Mouse (Mus musculus): Measurements from ENCODE around the gene Cfdp1. TPM values are rescaled to one million over a fixed set of nuclear protein-coding genes. Genes with fewer than 3 reads are reported as not detected.

Gene Cfdp1
- polyA plus RNA-seq, 1 experiment, result 5.8 TPM

DNA sequence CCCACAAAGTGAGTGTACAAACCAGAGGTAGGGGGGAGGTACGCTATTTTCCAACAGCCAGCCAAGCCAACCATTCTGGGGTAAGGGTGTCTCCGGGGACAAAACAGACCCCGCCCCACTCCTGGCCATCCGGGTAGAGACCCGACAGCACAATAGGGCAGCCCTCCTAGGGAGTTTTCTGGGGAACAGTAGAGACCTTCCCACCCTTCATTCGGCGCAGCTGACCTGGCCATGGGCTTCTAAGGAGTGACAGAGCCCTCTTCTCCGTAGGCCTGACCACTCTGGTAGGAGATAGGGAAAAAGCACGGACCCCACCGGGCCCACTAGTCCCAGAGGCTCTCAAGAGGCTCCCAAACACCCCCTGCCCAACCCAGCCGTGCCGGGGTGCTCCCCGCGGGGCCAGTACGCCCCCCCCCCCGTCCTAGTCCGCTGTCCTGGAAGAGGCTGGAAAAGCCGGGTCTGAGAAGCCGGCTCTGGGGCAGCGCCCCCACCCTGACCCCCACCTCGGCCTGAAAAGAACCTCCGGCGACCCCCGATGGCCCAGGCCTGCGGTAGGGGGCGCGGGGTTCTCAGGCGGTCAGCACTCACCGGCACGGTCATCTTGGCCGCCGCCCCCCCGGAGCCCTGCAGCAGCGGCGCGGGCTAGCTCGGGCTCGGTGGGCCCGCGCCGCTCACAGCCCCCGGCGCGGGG is 110.8 kb downstream of the Cfdp1 start:
- TF ChIP-seq CTCF (IDR thresholded peaks at IDR 0.05; ENCODE audit: borderline replicate concordance, control insufficient read depth, extremely low read depth, insufficient read depth, low read length, poor library complexity) (0 out of 2 replicates have a peak, but pooled peaks have one; percentile 8), POLR2A (IDR thresholded peaks at IDR 0.05; ENCODE audit: control insufficient read depth, extremely low read depth, insufficient read depth, low read length, poor library complexity) (no peak)
- no peak for DNase-seq

GRCm38 (mm10) chr8:111742261-111743037 is 111.6 kb downstream of the Cfdp1 start:
- WGBS, result 57% methylated on average over 11 of the region's 11 CpGs
- Histone ChIP-seq H3K27me3 (ENCODE audit: control insufficient read depth, insufficient read depth, low read length) (peaks cover 23% of the 10 kb centered on the region), H3K36me3 (ENCODE audit: control insufficient read depth, insufficient read depth, low read length) (no peaks in the 10 kb centered on the region), H3K27ac (ENCODE audit: control insufficient read depth, insufficient read depth, low read length) (no peak overlapping the region), H3K4me3 (ENCODE audit: control insufficient read depth, insufficient read depth, low read length) (no peak overlapping the region), H3K4me1 (replicated peaks; ENCODE audit: control insufficient read depth, insufficient read depth, low read length) (no peaks in the 10 kb centered on the region)
- DNase-seq, result no peak
- TF ChIP-seq POLR2A (IDR thresholded peaks at IDR 0.05; ENCODE audit: control insufficient read depth, extremely low read depth, insufficient read depth, low read length, poor library complexity), result no peak
- TF ChIP-seq CTCF (IDR thresholded peaks at IDR 0.05; ENCODE audit: borderline replicate concordance, control insufficient read depth, extremely low read depth, insufficient read depth, low read length, poor library complexity), result no peak

More for the DNA sequence above, 110.8 kb downstream of the Cfdp1 start:
- peaks cover 23% of the 10 kb centered on the region for H3K27me3 ChIP-seq (ENCODE audit: control insufficient read depth, insufficient read depth, low read length)
- no peak overlapping the region; the same call in 1 of the 2 replicates for H3K4me3 ChIP-seq (ENCODE audit: control insufficient read depth, insufficient read depth, low read length)
- H3K27ac ChIP-seq (ENCODE audit: control insufficient read depth, insufficient read depth, low read length), result no peak overlapping the region
- WGBS, result 7% methylated on average over 43 of the region's 44 CpGs
- H3K4me1 ChIP-seq (replicated peaks; ENCODE audit: control insufficient read depth, insufficient read depth, low read length), result no peaks in the 10 kb centered on the region
- no peaks in the 10 kb centered on the region for H3K36me3 ChIP-seq (ENCODE audit: control insufficient read depth, insufficient read depth, low read length)

GRCm38 (mm10) chr8:111741556-111741955 is 112.5 kb downstream of the Cfdp1 start:
- WGBS, result 30% methylated on average over 6 of the region's 6 CpGs
- Histone ChIP-seq H3K4me1 (replicated peaks; ENCODE audit: control insufficient read depth, insufficient read depth, low read length) (no peaks in the 10 kb centered on the region), H3K27me3 (ENCODE audit: control insufficient read depth, insufficient read depth, low read length) (peaks cover 23% of the 10 kb centered on the region), H3K27ac (ENCODE audit: control insufficient read depth, insufficient read depth, low read length) (no peak overlapping the region), H3K36me3 (ENCODE audit: control insufficient read depth, insufficient read depth, low read length) (no peaks in the 10 kb centered on the region), H3K4me3 (ENCODE audit: control insufficient read depth, insufficient read depth, low read length) (no peak overlapping the region)
- no peak for TF ChIP-seq POLR2A (IDR thresholded peaks at IDR 0.05; ENCODE audit: control insufficient read depth, extremely low read depth, insufficient read depth, low read length, poor library complexity)
- TF ChIP-seq CTCF (IDR thresholded peaks at IDR 0.05; ENCODE audit: borderline replicate concordance, control insufficient read depth, extremely low read depth, insufficient read depth, low read length, poor library complexity), result no peak
- DNase-seq, result no peak

DNA sequence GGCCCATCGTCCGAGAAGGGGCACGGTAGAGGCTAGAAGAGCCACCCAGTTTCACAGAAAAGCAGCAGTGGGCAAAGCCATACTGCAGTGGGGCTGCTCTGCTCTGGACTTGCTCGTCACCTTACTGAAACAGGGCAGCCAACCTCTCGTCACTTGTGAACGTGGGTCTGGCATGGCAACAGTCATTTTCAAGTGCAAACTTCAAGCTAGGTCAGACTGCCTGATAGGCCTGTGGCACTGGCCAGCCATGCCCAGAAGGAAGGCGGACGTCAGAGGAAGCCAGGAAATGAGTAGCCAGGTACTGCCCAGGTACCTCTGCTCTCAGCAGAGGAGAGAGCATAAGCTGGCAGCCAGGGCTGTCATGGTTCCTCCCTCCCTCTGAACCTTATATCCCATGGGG is 113.1 kb downstream of the Cfdp1 start:
- H3K27ac ChIP-seq (ENCODE audit: control insufficient read depth, insufficient read depth, low read length), result no peak overlapping the region
- no peaks in the 10 kb centered on the region for H3K36me3 ChIP-seq (ENCODE audit: control insufficient read depth, insufficient read depth, low read length)
- 84% methylated on average over 8 of the region's 8 CpGs for WGBS
- no peak for DNase-seq
- H3K4me3 ChIP-seq (ENCODE audit: control insufficient read depth, insufficient read depth, low read length), result no peak overlapping the region
- peaks cover 20% of the 10 kb centered on the region for H3K27me3 ChIP-seq (ENCODE audit: control insufficient read depth, insufficient read depth, low read length)
- no peak for TF ChIP-seq POLR2A (IDR thresholded peaks at IDR 0.05; ENCODE audit: control insufficient read depth, extremely low read depth, insufficient read depth, low read length, poor library complexity)
- TF ChIP-seq CTCF (IDR thresholded peaks at IDR 0.05; ENCODE audit: borderline replicate concordance, control insufficient read depth, extremely low read depth, insufficient read depth, low read length, poor library complexity), result no peak
- no peaks in the 10 kb centered on the region for H3K4me1 ChIP-seq (replicated peaks; ENCODE audit: control insufficient read depth, insufficient read depth, low read length)

DNA sequence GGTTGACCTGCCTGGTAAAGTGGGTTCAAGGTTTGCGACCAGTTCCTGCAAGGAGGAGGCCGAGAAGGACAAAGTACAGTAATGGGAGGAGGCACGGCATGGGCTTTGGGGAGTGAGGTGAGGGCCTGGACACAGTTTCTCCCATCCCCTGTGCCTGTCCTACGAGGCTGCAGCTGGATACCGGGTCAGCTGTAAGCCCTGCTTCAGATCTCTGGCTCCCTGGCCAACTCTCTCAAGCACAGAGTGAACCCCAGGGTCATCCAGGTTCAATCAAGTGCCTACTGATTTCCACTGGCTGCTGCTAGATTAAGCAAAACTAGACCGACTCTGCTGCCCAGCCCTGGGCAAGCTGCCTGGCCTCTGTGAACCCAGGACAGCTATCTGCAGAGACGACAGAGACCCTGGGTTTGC is 113.8 kb downstream of the Cfdp1 start:
- Histone ChIP-seq H3K27me3 (ENCODE audit: control insufficient read depth, insufficient read depth, low read length) (peaks cover 17% of the 10 kb centered on the region), H3K27ac (ENCODE audit: control insufficient read depth, insufficient read depth, low read length) (no peak overlapping the region), H3K4me1 (replicated peaks; ENCODE audit: control insufficient read depth, insufficient read depth, low read length) (no peaks in the 10 kb centered on the region), H3K36me3 (ENCODE audit: control insufficient read depth, insufficient read depth, low read length) (no peaks in the 10 kb centered on the region), H3K4me3 (ENCODE audit: control insufficient read depth, insufficient read depth, low read length) (no peak overlapping the region)
- WGBS, result 84% methylated on average over 7 of the region's 7 CpGs
- no peak for TF ChIP-seq POLR2A (IDR thresholded peaks at IDR 0.05; ENCODE audit: control insufficient read depth, extremely low read depth, insufficient read depth, low read length, poor library complexity)
- TF ChIP-seq CTCF (IDR thresholded peaks at IDR 0.05; ENCODE audit: borderline replicate concordance, control insufficient read depth, extremely low read depth, insufficient read depth, low read length, poor library complexity), result no peak
- DNase-seq, result no peak

GRCm38 (mm10) chr8:111739604-111740003 is 114.5 kb downstream of the Cfdp1 start:
- Histone ChIP-seq H3K36me3 (ENCODE audit: control insufficient read depth, insufficient read depth, low read length) (no peaks in the 10 kb centered on the region), H3K4me1 (replicated peaks; ENCODE audit: control insufficient read depth, insufficient read depth, low read length) (no peaks in the 10 kb centered on the region), H3K27ac (ENCODE audit: control insufficient read depth, insufficient read depth, low read length) (no peak overlapping the region), H3K4me3 (ENCODE audit: control insufficient read depth, insufficient read depth, low read length) (no peak overlapping the region), H3K27me3 (ENCODE audit: control insufficient read depth, insufficient read depth, low read length) (peaks cover 17% of the 10 kb centered on the region)
- 19% methylated on average over 7 of the region's 7 CpGs for WGBS
- no peak for DNase-seq
- TF ChIP-seq CTCF (IDR thresholded peaks at IDR 0.05; ENCODE audit: borderline replicate concordance, control insufficient read depth, extremely low read depth, insufficient read depth, low read length, poor library complexity) (no peak), POLR2A (IDR thresholded peaks at IDR 0.05; ENCODE audit: control insufficient read depth, extremely low read depth, insufficient read depth, low read length, poor library complexity) (no peak)
